Mouse (Mus musculus): ENCODE measurements around the gene Has3. TPM values are rescaled to one million over a fixed set of nuclear protein-coding genes. Genes with fewer than 3 reads are reported as not detected.
A peak's percentile ranks its signal among the peaks of the same experiment; 100 is the strongest.

The Has3 gene
- polyA plus RNA-seq, 1 experiment from 2014 or later: 1.2 TPM

DNA sequence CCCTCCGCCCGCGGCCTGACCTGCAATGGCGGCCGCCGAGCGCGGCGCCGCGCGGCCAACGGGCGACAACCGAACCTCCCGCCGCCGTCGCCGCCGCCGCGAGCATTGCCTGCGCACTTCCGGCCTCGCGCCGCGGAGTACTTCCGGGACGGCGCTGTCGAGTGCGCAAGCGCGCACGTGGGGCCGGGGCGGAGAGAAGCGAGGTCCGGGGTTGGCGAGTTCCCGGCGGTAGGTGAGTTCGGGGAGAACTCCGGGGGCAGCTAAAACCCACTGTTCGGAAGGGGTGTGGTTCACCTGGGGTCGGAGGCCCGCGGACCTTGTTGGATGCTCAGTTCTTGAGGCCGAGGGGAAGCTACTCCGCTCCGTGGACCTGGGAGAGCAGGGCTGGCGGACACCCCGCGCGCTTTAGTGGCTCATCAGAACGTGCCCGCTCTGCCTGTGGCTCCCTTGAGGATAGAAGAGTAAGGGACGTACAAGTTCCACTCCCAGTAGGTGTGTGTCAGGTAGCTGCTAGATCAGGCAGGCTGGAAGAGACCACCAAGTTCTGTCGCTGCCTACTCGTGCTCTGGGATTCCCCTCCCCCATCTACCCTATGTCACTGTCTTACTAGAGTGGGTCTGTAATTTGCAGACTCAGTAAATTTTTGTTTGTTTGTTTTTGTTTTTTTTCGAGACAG, 23.6 kb downstream of the Has3 start, which contains the start of gene Utp4:
Gene Utp4, plus strand, starts transcription at position 156 of the 676 bp plus-strand sequence.
- Histone ChIP-seq H3K27ac (ENCODE audit: low read depth, low read length) (peak within 1 kb of the TSS; percentile 96), H3K4me3 (ENCODE audit: low read length) (peak within 1 kb of the TSS; percentile 96), H3K4me1 (ENCODE audit: control insufficient read depth, insufficient read depth, low read depth, low read length) (peaks cover 13% of the 10 kb centered on the region), H3K9me3 (ENCODE audit: control insufficient read depth, low read length) (no peaks in the 10 kb centered on the region), H3K36me3 (ENCODE audit: control insufficient read depth, insufficient read depth, low read length) (peaks cover 8% of the 10 kb centered on the region; the same call in 1 of the 2 replicates), H3K9ac (ENCODE audit: low read depth, low read length) (peak within 1 kb of the TSS; percentile 95), H3K4me2 (ENCODE audit: low read length) (peak within 1 kb of the TSS; percentile 92), H3K27me3 (replicated peaks; ENCODE audit: control insufficient read depth, insufficient read depth, low read length) (no peaks in the 10 kb centered on the region)
- ATAC-seq: peak; percentile 96
- under 1% methylated on average over 62 of the region's 63 CpGs for WGBS

DNA sequence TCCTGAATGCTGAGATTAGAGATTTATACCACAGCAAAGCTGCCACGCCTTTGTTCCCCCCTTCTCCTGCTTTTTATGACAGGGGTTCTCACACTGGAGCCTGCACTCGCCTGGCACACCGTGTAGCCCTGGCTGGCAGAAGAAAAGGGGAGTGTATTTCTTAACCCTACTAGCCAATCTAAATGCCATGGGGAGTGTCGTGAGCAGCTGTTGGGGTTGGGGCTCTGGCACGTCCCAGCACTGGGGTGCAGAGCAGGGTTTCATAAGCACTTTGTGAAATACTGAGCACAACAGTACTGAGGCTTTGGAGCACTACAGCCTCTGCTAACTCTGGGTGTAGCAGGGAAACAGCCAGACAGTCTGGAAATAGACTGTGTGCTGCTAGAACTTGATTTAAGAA, 29.4 kb downstream of the Has3 start:
- 88% methylated on average over 5 of the region's 5 CpGs for WGBS

DNA sequence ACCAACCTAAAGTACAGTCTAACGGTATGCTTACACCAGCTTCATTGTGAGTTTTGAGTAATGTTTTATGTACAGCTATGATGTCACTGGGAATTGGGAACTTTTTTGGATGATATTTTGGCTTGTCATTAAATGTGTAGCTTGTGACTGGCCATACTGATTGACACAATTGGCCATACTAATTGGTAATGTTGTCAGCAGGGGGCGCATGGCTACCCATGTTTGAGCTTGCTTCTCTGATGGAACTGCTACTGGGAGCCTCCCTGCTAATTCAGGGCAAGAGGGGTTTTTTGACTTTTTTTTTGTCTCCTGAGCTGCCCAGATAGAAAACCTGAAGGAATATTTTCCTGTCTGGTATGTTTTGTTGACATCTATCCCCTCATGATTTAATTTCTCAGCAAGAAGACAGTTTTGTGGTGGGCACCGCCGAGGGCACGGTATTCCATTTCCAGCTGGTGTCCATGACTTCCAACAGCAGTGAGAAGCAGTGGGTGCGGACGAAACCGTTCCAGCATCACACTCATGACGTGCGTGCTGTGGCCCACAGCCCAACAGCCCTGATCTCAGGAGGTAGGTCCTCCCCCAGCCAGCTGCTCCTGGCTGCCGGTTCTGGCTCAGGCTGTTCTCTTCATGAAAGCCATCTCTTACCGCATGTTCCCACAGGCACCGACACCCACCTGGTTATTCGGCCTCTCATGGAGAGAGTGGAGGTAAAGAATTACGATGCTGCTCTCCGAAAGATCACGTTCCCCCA, 35.9 kb downstream of the Has3 start:
- no peak for ATAC-seq
- Histone ChIP-seq H3K9ac (ENCODE audit: low read depth, low read length) (no peak overlapping the region), H3K9me3 (ENCODE audit: control insufficient read depth, low read length) (no peaks in the 10 kb centered on the region), H3K4me3 (ENCODE audit: low read length) (no peak overlapping the region), H3K36me3 (ENCODE audit: control insufficient read depth, insufficient read depth, low read length) (peaks cover 35% of the 10 kb centered on the region), H3K4me1 (ENCODE audit: control insufficient read depth, insufficient read depth, low read depth, low read length) (no peaks in the 10 kb centered on the region), H3K4me2 (ENCODE audit: low read length) (no peak overlapping the region), H3K27me3 (replicated peaks; ENCODE audit: control insufficient read depth, insufficient read depth, low read length) (no peaks in the 10 kb centered on the region), H3K27ac (ENCODE audit: low read depth, low read length) (no peak overlapping the region)
- 91% methylated on average over 17 of the region's 17 CpGs for WGBS

More for the DNA sequence above, 29.4 kb downstream of the Has3 start:
- Histone ChIP-seq H3K4me1 (ENCODE audit: control insufficient read depth, insufficient read depth, low read depth, low read length) (peaks cover under 1% of the 10 kb centered on the region), H3K9ac (ENCODE audit: low read depth, low read length) (no peak overlapping the region), H3K27ac (ENCODE audit: low read depth, low read length) (no peak overlapping the region), H3K4me2 (ENCODE audit: low read length) (no peak overlapping the region), H3K4me3 (ENCODE audit: low read length) (no peak overlapping the region), H3K27me3 (replicated peaks; ENCODE audit: control insufficient read depth, insufficient read depth, low read length) (no peaks in the 10 kb centered on the region), H3K36me3 (ENCODE audit: control insufficient read depth, insufficient read depth, low read length) (peaks cover 31% of the 10 kb centered on the region), H3K9me3 (ENCODE audit: control insufficient read depth, low read length) (no peaks in the 10 kb centered on the region)
- ATAC-seq: no peak

DNA sequence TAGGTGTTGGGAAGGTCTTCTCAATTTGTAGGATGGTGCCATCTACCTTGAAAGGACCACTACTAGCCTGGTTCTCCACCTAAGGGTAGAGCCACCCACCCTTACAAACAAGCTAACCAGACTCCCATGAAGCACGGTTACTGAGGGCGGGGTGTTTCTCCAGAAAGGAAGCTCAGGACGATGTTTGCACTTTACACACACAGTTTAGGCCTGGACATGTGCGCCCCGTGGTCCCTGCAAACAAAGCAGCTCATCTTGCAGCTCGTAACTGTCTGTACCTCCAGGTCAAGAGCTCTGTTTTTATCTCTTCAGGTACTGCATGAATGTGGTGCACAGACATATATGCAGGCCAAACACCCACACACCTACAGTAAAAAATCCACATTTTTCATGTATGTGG, 36.6 kb downstream of the Has3 start:
- H3K4me3 ChIP-seq (ENCODE audit: low read length): no peak overlapping the region
- H3K27me3 ChIP-seq (replicated peaks; ENCODE audit: control insufficient read depth, insufficient read depth, low read length): no peaks in the 10 kb centered on the region

DNA sequence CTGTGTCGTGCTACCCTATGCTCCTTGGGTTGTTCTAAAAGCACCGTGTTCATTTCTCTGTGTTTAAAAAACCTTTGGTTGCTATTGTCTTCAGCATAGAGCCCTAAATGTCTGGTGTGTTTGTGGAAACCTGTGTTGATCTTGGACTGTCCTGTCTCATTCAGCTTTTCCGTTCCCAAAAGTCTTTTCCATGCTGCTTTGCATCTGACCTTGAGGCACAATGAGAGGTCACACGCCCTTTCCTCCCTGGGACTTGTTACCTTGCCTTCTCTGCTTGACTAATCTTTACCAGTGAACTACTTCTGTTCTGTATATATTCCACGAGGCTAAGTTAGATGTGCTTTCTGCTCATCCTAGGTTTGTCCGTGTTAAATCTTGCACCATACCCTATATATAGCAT, 37.4 kb downstream of the Has3 start:
- Histone ChIP-seq H3K4me2 (ENCODE audit: low read length) (no peak overlapping the region), H3K9me3 (ENCODE audit: control insufficient read depth, low read length) (no peaks in the 10 kb centered on the region), H3K4me3 (ENCODE audit: low read length) (no peak overlapping the region), H3K9ac (ENCODE audit: low read depth, low read length) (no peak overlapping the region), H3K27me3 (replicated peaks; ENCODE audit: control insufficient read depth, insufficient read depth, low read length) (no peaks in the 10 kb centered on the region), H3K27ac (ENCODE audit: low read depth, low read length) (no peak overlapping the region), H3K36me3 (ENCODE audit: control insufficient read depth, insufficient read depth, low read length) (peaks cover 29% of the 10 kb centered on the region), H3K4me1 (ENCODE audit: control insufficient read depth, insufficient read depth, low read depth, low read length) (no peaks in the 10 kb centered on the region)
- 91% methylated on average over 6 of the region's 6 CpGs for WGBS
- no peak for ATAC-seq

More for the DNA sequence above, 36.6 kb downstream of the Has3 start:
- ATAC-seq: no peak
- Histone ChIP-seq H3K4me1 (ENCODE audit: control insufficient read depth, insufficient read depth, low read depth, low read length) (no peaks in the 10 kb centered on the region), H3K9me3 (ENCODE audit: control insufficient read depth, low read length) (no peaks in the 10 kb centered on the region), H3K9ac (ENCODE audit: low read depth, low read length) (no peak overlapping the region), H3K4me2 (ENCODE audit: low read length) (no peak overlapping the region), H3K36me3 (ENCODE audit: control insufficient read depth, insufficient read depth, low read length) (peaks cover 29% of the 10 kb centered on the region), H3K27ac (ENCODE audit: low read depth, low read length) (no peak overlapping the region)
- 97% methylated on average over 6 of the region's 6 CpGs for WGBS

DNA sequence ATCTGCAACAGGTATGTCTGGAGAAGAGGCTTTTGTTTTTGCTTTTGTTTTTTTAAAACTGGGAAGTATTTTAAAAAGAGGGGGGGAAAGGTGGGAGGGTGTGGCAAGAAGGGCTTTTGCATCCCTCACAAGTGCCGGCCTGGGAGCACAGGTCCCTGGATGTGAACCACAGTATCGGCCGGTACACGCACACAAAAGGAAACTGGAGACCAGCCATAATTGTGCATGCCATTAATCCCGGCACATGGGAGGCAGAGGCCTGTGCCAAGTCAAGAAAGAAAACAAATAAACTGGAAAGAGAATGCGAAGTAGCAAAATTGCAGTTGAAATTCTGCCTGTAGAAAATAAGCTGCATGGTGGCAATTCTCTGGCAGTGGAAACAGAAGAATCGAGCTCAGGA, 38.2 kb downstream of the Has3 start:
- Histone ChIP-seq H3K27me3 (replicated peaks; ENCODE audit: control insufficient read depth, insufficient read depth, low read length) (no peaks in the 10 kb centered on the region), H3K4me3 (ENCODE audit: low read length) (no peak overlapping the region), H3K9ac (ENCODE audit: low read depth, low read length) (no peak overlapping the region), H3K4me1 (ENCODE audit: control insufficient read depth, insufficient read depth, low read depth, low read length) (no peaks in the 10 kb centered on the region), H3K27ac (ENCODE audit: low read depth, low read length) (no peak overlapping the region), H3K4me2 (ENCODE audit: low read length) (no peak overlapping the region), H3K9me3 (ENCODE audit: control insufficient read depth, low read length) (no peaks in the 10 kb centered on the region), H3K36me3 (ENCODE audit: control insufficient read depth, insufficient read depth, low read length) (peaks cover 31% of the 10 kb centered on the region)
- ATAC-seq: no peak
- 77% methylated on average over 7 of the region's 7 CpGs for WGBS

DNA sequence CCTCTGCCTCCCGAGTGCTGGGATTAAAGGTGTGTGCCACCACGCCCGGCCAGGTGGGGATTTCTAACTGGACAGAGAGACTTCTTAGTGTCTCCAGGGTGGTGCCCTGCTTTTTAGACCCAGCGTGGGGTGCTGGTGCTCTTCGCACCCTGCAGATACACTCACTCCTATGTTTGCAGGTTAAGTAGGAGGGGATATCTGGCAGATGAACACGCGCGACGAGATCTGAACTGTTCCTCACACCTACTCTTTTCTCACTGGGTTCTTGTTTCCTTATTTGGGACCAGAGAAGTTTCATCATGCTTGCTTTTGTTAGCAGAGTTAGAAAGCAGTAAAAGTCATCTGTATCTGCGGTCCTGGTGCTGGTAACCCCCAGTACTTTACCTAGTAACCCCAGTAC, 43.6 kb downstream of the Has3 start:
- Histone ChIP-seq H3K4me2 (ENCODE audit: low read length) (no peak overlapping the region), H3K27ac (ENCODE audit: low read depth, low read length) (no peak overlapping the region), H3K4me3 (ENCODE audit: low read length) (no peak overlapping the region), H3K9ac (ENCODE audit: low read depth, low read length) (no peak overlapping the region), H3K36me3 (ENCODE audit: control insufficient read depth, insufficient read depth, low read length) (peaks cover 38% of the 10 kb centered on the region), H3K9me3 (ENCODE audit: control insufficient read depth, low read length) (no peaks in the 10 kb centered on the region), H3K27me3 (replicated peaks; ENCODE audit: control insufficient read depth, insufficient read depth, low read length) (no peaks in the 10 kb centered on the region), H3K4me1 (ENCODE audit: control insufficient read depth, insufficient read depth, low read depth, low read length) (no peaks in the 10 kb centered on the region)
- 98% methylated on average over 10 of the region's 10 CpGs for WGBS
- no peak for ATAC-seq

DNA sequence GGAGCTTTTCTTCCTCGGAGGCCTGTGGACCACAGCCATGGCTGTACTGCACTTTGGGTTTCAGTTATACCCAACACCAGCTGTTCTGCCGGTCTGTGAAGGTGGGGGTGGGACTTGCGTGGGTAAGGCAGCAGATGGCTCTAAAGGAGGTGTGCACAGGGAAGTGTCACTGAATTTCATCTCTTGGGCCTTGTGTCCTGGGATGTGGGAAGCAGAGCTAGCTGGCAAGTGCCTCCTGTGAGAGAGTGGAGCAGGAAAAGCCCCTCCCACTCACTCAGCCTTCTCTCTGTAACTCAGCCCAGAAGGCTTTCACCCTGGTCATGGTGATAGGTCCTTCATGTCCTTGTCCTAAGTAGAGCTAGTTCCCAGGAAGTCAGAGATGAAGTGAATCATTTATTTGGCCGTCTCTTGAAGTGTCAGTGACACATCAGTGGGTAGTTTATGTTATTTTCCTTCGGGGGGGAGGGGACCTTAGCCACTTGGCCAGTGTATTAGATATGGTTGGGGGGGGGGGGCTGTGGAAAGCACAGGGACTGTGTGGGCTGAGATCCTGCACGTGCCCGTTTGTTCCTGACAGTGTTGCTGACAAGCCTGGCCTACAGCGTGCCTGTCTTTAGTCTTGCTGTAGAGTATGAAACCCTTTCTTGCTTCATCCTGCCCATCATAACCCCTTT, 49.8 kb downstream of the Has3 start:
- ATAC-seq: no peak
- Histone ChIP-seq H3K9me3 (ENCODE audit: control insufficient read depth, low read length) (no peaks in the 10 kb centered on the region), H3K4me3 (ENCODE audit: low read length) (no peak overlapping the region), H3K9ac (ENCODE audit: low read depth, low read length) (no peak overlapping the region), H3K27me3 (replicated peaks; ENCODE audit: control insufficient read depth, insufficient read depth, low read length) (no peaks in the 10 kb centered on the region), H3K27ac (ENCODE audit: low read depth, low read length) (no peak overlapping the region), H3K4me2 (ENCODE audit: low read length) (no peak overlapping the region), H3K4me1 (ENCODE audit: control insufficient read depth, insufficient read depth, low read depth, low read length) (no peaks in the 10 kb centered on the region), H3K36me3 (ENCODE audit: control insufficient read depth, insufficient read depth, low read length) (peaks cover 48% of the 10 kb centered on the region)
- WGBS: 93% methylated on average over 8 of the region's 8 CpGs

DNA sequence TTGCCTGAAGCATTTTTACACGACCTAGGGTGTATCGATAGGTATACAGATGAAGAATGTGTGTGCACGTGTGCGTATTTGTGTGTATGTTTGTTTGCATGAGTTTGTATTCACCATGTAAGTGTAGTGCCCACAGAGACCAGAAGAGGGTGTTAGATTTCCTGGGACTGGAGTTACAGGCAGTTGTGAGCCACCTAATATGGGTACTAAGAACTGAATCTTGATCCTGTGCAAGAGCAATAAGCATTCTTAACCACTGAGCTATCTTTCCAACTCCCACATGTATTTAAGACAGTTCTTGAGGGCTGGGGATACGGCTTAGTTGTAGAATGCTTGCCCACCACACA, 50.3 kb downstream of the Has3 start:
- no peak for ATAC-seq
- H3K9ac ChIP-seq (ENCODE audit: low read depth, low read length): no peak overlapping the region
- H3K27me3 ChIP-seq (replicated peaks; ENCODE audit: control insufficient read depth, insufficient read depth, low read length): no peaks in the 10 kb centered on the region
- peaks cover 45% of the 10 kb centered on the region for H3K36me3 ChIP-seq (ENCODE audit: control insufficient read depth, insufficient read depth, low read length)
- H3K4me2 ChIP-seq (ENCODE audit: low read length): no peak overlapping the region
- 98% methylated on average over 5 of the region's 5 CpGs for WGBS
- no peaks in the 10 kb centered on the region for H3K4me1 ChIP-seq (ENCODE audit: control insufficient read depth, insufficient read depth, low read depth, low read length)
- no peak overlapping the region for H3K4me3 ChIP-seq (ENCODE audit: low read length)
- no peak overlapping the region for H3K27ac ChIP-seq (ENCODE audit: low read depth, low read length)
- no peaks in the 10 kb centered on the region for H3K9me3 ChIP-seq (ENCODE audit: control insufficient read depth, low read length)
